8 mouse cellular contexts compared by ENCODE assay signal in the genomic region with DNA sequence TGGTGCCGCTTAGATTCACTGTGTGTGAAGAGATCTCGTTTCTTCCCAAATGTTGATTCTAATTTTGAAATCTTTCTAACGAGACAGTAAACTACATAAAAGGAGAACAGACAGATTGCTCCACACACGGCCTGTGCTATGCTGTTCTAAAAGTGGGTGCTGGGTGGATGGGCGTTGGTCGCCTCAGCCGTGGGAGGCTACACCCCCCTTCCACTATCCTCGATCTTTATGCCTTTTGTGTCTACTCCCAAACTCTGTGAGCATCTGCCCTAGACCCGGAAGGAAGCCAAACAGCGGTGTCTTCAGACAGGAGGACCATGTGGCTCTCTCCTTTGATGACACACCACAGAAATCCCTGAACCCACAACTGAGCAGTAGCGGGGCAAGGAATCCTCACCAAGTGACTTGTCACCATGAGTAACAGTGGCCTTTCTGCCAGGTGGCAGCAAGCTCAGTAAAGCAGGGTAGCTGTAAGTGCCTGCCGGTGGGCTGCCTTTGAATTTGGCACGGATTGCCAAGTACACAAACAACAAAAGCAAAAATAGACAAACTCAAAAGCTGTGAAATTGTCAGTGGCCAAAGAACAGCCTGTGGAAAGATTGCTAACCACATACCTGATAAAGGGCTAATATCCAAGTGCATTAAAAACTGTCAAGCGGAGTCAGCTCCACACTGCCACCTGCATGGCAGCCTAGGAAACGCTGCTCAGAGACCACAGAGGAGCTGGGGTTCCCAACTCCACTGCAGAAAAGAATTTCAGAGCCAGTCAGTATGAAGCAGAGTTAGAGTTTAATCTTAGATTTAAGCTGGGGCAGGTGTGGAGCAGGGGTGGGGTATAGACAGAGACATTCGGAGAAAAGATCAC. TPM values are rescaled to one million over a fixed set of nuclear protein-coding genes. Genes with fewer than 3 reads are reported as not detected.
DNase-seq lines count a peak whose midpoint lies in the region; ATAC-seq and TF ChIP-seq lines count a peak whose summit lies in the region.

No protein-coding gene starts in this region.

- ATAC-seq in megakaryocyte, adult 5-6 weeks (ENCODE audit: poor library complexity, severe bottlenecking): peak; percentile 87

- H3K79me3 ChIP-seq in C2C12 (ENCODE audit: low read depth): no peaks in the 10 kb centered on the region

- peak; percentile 46 for TF ChIP-seq CTCF in C2C12 (IDR thresholded peaks at IDR 0.05; ENCODE audit: control insufficient read depth, insufficient read depth, insufficient read length)

- no peak overlapping the region for H3ac ChIP-seq in C2C12 (ENCODE audit: control insufficient read depth, insufficient read length, low read depth)

- no peaks in the 10 kb centered on the region for H3K79me2 ChIP-seq in C2C12 (ENCODE audit: control insufficient read depth, insufficient read depth)

- H3K4me3 ChIP-seq in C2C12 (ENCODE audit: insufficient read depth, poor library complexity, severe bottlenecking): no peak overlapping the region

- H3K27me3 ChIP-seq in C2C12 (ENCODE audit: control insufficient read depth, insufficient read depth, insufficient read length): no peaks in the 10 kb centered on the region

- DNase-seq in gastrocnemius, adult 18-20 months (ENCODE audit: low spot score): peak; percentile 46
- DNase-seq in gastrocnemius, adult 8-10 months (ENCODE audit: low spot score in 2 of 2): no peak
- peak; percentile 34 for DNase-seq in c-Kit-positive CD71-positive TER-119-positive erythroid progenitor cells, embryonic 14.5 days (ENCODE audit: low spot score)
- peak; percentile 37 to 49 for DNase-seq in frontal cortex, postnatal 14 days (ENCODE audit: low spot score in 2 of 2)
- DNase-seq in layer of hippocampus, adult 8-10 months (ENCODE audit: low spot score in 2 of 2): peak; percentile 55 to 69
- no peak for DNase-seq in spleen, postnatal 36 days (ENCODE audit: low spot score in 2 of 2)

- no peaks in the 10 kb centered on the region for H3K36me3 ChIP-seq in C2C12 (ENCODE audit: control insufficient read depth, insufficient read depth)

TF ChIP-seq in C2C12, 6 proteins besides CTCF, POLR2A, EP300 and RAD21:
- TF ChIP-seq MAX (IDR thresholded peaks at IDR 0.05) (no peak), FOSL1 (IDR thresholded peaks at IDR 0.05; ENCODE audit: insufficient read depth, low read length, poor library complexity, severe bottlenecking) (no peak), MYOG (IDR thresholded peaks at IDR 0.05; ENCODE audit: control insufficient read depth, extremely low read depth, insufficient read length) (no peak), MYOD1 (IDR thresholded peaks at IDR 0.05; ENCODE audit: control insufficient read depth, insufficient read length, low read depth) (no peak), CEBPB (IDR thresholded peaks at IDR 0.05; ENCODE audit: low read depth) (no peak), USF1 (IDR thresholded peaks at IDR 0.05; ENCODE audit: low read depth) (no peak)

RNA-seq across cellular contexts. Expression of gene Rab4a, which starts 37.1 kb away (rescaled TPM):
- total RNA-seq in gastrocnemius, adult 18-20 months (2021): 10 to 100 TPM; 14.8 to 14.9 TPM
- total RNA-seq in gastrocnemius, adult 8-10 months (2022): 10 to 100 TPM; 13.3 to 17.1 (median 15.3) TPM
- 19.7 TPM for polyA plus RNA-seq in C2C12 (2012; fragmentation: generic; extraction: Trizol)
- 10 to 100 TPM; 42.9 to 44.6 (median 43.4) TPM for total RNA-seq in layer of hippocampus, adult 8-10 months (2022)
- total RNA-seq in megakaryocyte, adult 5-6 weeks (2015): 1.2 and 2.1 TPM in 2 replicates
- 0.26 and 1.1 TPM in 2 replicates for total RNA-seq in megakaryocyte, adult 5-6 weeks (2017)

Comparison
In these comparisons a context has a peak if more than half of its experiments do, and no peak if none do; other contexts are left out.
1. DNase-seq: peak in gastrocnemius, adult 18-20 months (single experiment), c-Kit-positive CD71-positive TER-119-positive erythroid progenitor cells, embryonic 14.5 days (single experiment), frontal cortex, postnatal 14 days (2 of 2) and layer of hippocampus, adult 8-10 months (2 of 2); none in gastrocnemius, adult 8-10 months (0 of 2) and spleen, postnatal 36 days (0 of 2).
2. RNA of gene Rab4a, which starts 37.1 kb away (total RNA-seq): 42.9 to 44.6 TPM in layer of hippocampus, adult 8-10 months, 13.3 to 17.1 TPM in gastrocnemius, adult 8-10 months and 14.8 to 14.9 TPM in gastrocnemius, adult 18-20 months; 0.26 to 2.1 TPM in megakaryocyte, adult 5-6 weeks; every median in the first group is over 4 times any median in the second.